Mouse (Mus musculus) thymus, adult 2 months (tissue): Measurements from ENCODE around the gene Crabp2. TPM values are rescaled to one million over a fixed set of nuclear protein-coding genes. Genes with fewer than 3 reads are reported as not detected.

ENCODE experiments used
- DNase-seq: peaks from one replicate; pipeline ENCODE4 v3.0.0; 2021
- H3K27ac ChIP-seq: fragments of 200-500 bp; 2 replicates; pipeline ENCODE4 v1.5.1; 2012; ENCODE audit warnings: low read length, control low read depth; ENCODE audit not compliant: control insufficient read depth, insufficient read depth
- H3K27me3 ChIP-seq: fragments of 200-500 bp; 2 replicates; pipeline ENCODE4 v1.6.1; 2012; ENCODE audit warnings: mild to moderate bottlenecking, low read length, moderate library complexity, mixed read lengths; ENCODE audit not compliant: control insufficient read depth, insufficient read depth
- H3K36me3 ChIP-seq: fragments of 200-500 bp; 2 replicates; pipeline ENCODE4 v1.6.1; 2012; ENCODE audit warnings: mild to moderate bottlenecking, low read length, moderate library complexity; ENCODE audit not compliant: control insufficient read depth, insufficient read depth
- H3K4me1 ChIP-seq: fragments of 200-500 bp; replicated peaks from 2 replicates; pipeline ENCODE4 v1.6.1; 2012; ENCODE audit warnings: low read length; ENCODE audit not compliant: control insufficient read depth, insufficient read depth
- H3K4me3 ChIP-seq: fragments of 200-500 bp; 2 replicates; pipeline ENCODE4 v1.5.1; 2012; ENCODE audit warnings: mild to moderate bottlenecking, low read length, control low read depth, moderate library complexity; ENCODE audit not compliant: control insufficient read depth, insufficient read depth
- CTCF ChIP-seq: fragments of 200-500 bp; IDR thresholded peaks from 2 replicates; pipeline ENCODE4 v1.5.1; 2012; ENCODE audit warnings: mild to moderate bottlenecking, control low read depth, low read length, moderate library complexity, borderline replicate concordance; ENCODE audit not compliant: control insufficient read depth, poor library complexity, insufficient read depth; ENCODE audit errors: extremely low read depth
- POLR2A ChIP-seq: fragments of 200-500 bp; IDR thresholded peaks from 2 replicates; pipeline ENCODE4 v1.6.1; 2012; ENCODE audit warnings: mild to moderate bottlenecking, low read length, control low read depth, moderate library complexity; ENCODE audit not compliant: control insufficient read depth, poor library complexity, insufficient read depth; ENCODE audit errors: extremely low read depth
- WGBS: fragments of 180-500 bp; shearing (Covaris S2); methylation state at CpG from one replicate; pipeline ENCODE4 v1.1.7; 2018; 5-methylcytosine and 5-hydroxymethylcytosine counted together
- polyA plus RNA-seq: library from polyadenylated mRNA; depleted of rRNA; stranded (reverse); fragments of >200 nt; gene quantifications from 2 replicates; pipeline ENCODE4 v1.2.3, GENCODE M21; 2012

The Crabp2 gene
- polyA plus RNA-seq, 1 experiment: 1.6 TPM

DNA sequence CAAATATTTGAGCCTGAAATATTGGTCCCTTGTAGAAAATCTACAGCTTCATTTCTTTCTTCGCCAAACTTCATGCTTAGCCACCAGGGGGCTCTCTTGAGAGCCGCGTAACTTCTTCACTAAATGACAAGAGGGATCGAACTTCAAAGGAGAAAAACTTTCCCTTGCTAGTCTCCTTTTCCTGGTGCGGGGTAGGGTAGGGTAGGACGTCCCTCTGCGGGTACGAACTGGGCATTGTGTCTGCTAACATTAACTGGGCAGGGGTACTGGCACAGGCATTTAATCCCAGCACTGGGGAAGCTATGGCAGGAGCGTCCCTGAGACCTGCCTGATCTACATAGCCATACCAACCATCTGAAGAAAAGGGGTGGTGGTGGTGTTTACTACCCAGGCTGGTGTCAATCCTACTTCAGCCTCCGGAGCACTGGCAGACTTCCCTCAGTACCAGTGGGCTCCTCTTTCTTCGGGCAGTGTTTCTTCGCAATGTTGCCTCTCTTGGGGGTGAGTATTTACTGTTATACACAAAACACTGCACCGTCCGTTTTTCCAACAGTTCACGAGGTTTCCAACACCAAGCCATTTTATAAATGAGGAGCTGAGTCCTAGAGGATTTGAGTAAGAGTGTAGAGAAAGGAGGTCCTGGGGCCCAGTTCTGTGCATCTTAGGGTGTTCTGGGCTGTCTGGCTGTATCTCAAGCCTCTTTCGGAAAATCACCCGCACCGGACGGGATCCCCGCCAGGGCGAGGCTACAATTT lies 21.9 kb downstream of the Crabp2 start:
- DNase-seq: peak; percentile 51
- no peak overlapping the region for H3K27ac ChIP-seq
- TF ChIP-seq CTCF (no peak), POLR2A (no peak)
- no peaks in the 10 kb centered on the region for H3K36me3 ChIP-seq
- WGBS: 5% methylated on average over 21 of the region's 21 CpGs
- H3K4me3 ChIP-seq: no peak overlapping the region
- H3K27me3 ChIP-seq: peaks cover 25% of the 10 kb centered on the region; the same call in 1 of the 2 replicates
- H3K4me1 ChIP-seq: peaks cover 14% of the 10 kb centered on the region

- peak; percentile 24 for DNase-seq
- 3% methylated on average over 44 of the region's 44 CpGs for WGBS
- H3K27me3 ChIP-seq: peaks cover 25% of the 10 kb centered on the region; the same call in 1 of the 2 replicates
- TF ChIP-seq CTCF: no peak
- H3K4me3 ChIP-seq: peak within 1 kb of the TSS; percentile 19; the same call in 1 of the 2 replicates
- H3K4me1 ChIP-seq: peaks cover 14% of the 10 kb centered on the region
- no peak within 1 kb of the TSS for H3K27ac ChIP-seq
- H3K36me3 ChIP-seq: no peaks in the 10 kb centered on the region
Observed at GRCm38 (mm10) chr3:87970939-87971488, 22.5 kb downstream of the Crabp2 start, which contains the start of gene Nes. Nes (plus strand) TSS chr3:87971078.

DNA sequence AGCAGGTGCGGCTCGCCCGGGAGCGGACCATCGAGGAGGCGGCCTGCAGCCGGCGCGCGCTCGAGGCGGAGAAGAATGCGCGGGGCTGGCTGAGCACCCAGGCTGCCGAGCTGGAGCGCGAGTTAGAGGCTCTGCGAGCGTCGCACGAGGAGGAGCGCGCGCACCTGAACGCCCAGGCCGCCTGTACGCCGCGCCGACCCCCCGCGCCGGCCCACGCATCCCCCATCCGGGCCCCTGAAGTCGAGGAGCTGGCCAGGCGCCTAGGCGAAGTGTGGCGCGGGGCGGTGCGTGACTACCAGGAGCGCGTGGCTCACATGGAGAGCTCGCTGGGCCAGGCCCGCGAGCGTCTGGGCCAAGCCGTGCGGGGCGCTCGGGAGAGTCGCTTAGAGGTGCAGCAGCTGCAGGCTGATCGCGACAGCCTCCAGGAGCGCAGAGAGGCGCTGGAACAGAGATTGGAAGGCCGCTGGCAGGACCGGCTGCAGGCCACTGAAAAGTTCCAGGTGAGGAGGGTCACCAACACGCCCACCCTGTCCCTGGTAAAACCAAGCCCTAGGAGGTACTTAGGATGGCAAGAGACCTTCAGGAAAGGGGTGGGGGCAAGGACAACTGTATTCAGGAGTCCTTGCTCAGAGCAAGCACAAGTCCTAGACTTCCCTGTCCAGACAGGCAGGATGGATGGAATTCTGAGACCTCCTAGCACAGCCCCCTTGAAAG lies 23.2 kb downstream of the Crabp2 start:
- Histone ChIP-seq H3K4me1 (peaks cover 14% of the 10 kb centered on the region), H3K27me3 (peaks cover 25% of the 10 kb centered on the region; the same call in 1 of the 2 replicates), H3K36me3 (no peaks in the 10 kb centered on the region), H3K4me3 (peak overlapping the region; percentile 19; the same call in 1 of the 2 replicates), H3K27ac (no peak overlapping the region)
- 7% methylated on average over 60 of the region's 60 CpGs for WGBS
- no peak for DNase-seq
- TF ChIP-seq CTCF (no peak), POLR2A (no peak)

DNA sequence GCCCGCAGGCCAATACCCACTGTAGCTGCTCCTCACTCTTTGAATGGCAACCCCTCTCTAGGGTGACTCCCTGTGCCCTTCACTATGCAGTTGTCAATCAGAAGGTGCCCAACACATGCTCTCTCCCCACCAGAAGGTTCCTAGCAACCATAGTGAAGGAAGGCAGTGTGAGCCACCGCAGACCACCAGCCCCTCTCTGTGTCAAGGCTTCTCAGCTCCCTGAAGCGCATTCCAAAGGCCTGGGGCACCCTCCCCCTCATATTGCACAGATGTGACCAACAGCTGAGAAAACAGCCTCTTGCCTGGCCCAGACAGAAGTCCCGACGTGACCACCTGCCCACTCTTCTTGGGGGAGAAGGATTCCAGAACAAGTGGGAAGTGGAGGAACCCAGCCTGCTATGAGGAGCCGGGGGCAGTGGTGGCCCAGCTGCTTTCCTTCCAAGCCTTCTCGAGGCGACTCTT lies 23.8 kb downstream of the Crabp2 start:
- H3K27me3 ChIP-seq: peaks cover 25% of the 10 kb centered on the region; the same call in 1 of the 2 replicates
- no peak overlapping the region for H3K27ac ChIP-seq
- peaks cover 14% of the 10 kb centered on the region for H3K4me1 ChIP-seq
- TF ChIP-seq CTCF (no peak), POLR2A (no peak)
- H3K36me3 ChIP-seq: no peaks in the 10 kb centered on the region
- H3K4me3 ChIP-seq: no peak overlapping the region
- DNase-seq: no peak
- WGBS: 75% methylated on average over 8 of the region's 8 CpGs

DNA sequence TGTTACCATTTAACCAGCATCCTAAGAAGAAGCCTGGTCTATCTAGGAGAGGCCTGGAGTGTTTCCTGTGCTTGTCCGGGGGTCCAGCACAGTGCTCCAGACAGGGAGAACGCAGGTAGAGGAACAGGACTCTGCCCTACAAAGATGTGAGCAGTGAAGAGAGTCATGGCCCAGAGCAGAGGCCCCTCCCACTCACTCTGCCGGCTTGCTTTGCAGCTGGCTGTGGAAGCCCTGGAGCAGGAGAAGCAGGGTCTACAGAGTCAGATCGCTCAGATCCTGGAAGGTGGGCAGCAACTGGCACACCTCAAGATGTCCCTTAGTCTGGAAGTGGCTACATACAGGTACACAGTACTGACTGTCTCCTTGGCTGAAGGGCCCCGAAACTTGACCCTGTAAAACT lies 24.3 kb downstream of the Crabp2 start:
- H3K4me1 ChIP-seq: peaks cover 14% of the 10 kb centered on the region
- H3K36me3 ChIP-seq: no peaks in the 10 kb centered on the region
- H3K27ac ChIP-seq: no peak overlapping the region
- TF ChIP-seq POLR2A: no peak
- no peak for TF ChIP-seq CTCF
- H3K27me3 ChIP-seq: peaks cover 25% of the 10 kb centered on the region; the same call in 1 of the 2 replicates
- H3K4me3 ChIP-seq: no peak overlapping the region
- DNase-seq: no peak
- WGBS: 78% methylated on average over 5 of the region's 5 CpGs
